Mouse (Mus musculus) adrenal gland, postnatal 25 days (tissue): ENCODE data around the gene Cdh6. TPM values are rescaled to one million over a fixed set of nuclear protein-coding genes. Genes with fewer than 3 reads are reported as not detected.
A peak's percentile ranks its signal among the peaks of the same experiment; 100 is the strongest.

Source experiments
- DNase-seq: peaks from one replicate; pipeline ENCODE4 v3.0.0; 2021; ENCODE audit warnings: mixed read lengths
- total RNA-seq: library from RNA; stranded (reverse); gene quantifications from 2 replicates; pipeline ENCODE4 v1.2.3, GENCODE M21; 2021

The Cdh6 gene
- total RNA-seq, 1 experiment from 2014 or later: 23.2 TPM

GRCm38 (mm10) chr15:13155820-13156219, 17.7 kb downstream of the Cdh6 start:
- no peak for DNase-seq

- DNase-seq: no peak
Measured at GRCm38 (mm10) chr15:13155418-13155817, 18.1 kb downstream of the Cdh6 start.

- DNase-seq: no peak
Measured at GRCm38 (mm10) chr15:13141983-13142382, 31.5 kb downstream of the Cdh6 start.

GRCm38 (mm10) chr15:13139662-13140061, 33.8 kb downstream of the Cdh6 start:
- no peak for DNase-seq

GRCm38 (mm10) chr15:13137166-13137565, 36.3 kb downstream of the Cdh6 start:
- no peak for DNase-seq

- peak; percentile 8 for DNase-seq
Measured at GRCm38 (mm10) chr15:13134086-13134485, 39.4 kb downstream of the Cdh6 start.

GRCm38 (mm10) chr15:13133370-13133769, 40.1 kb downstream of the Cdh6 start:
- DNase-seq: no peak

- no peak for DNase-seq
Measured at GRCm38 (mm10) chr15:13132493-13132892, 41.0 kb downstream of the Cdh6 start.

GRCm38 (mm10) chr15:13130246-13130645, 43.2 kb downstream of the Cdh6 start:
- no peak for DNase-seq

- no peak for DNase-seq
Measured at GRCm38 (mm10) chr15:13100341-13100740, 73.1 kb downstream of the Cdh6 start.

GRCm38 (mm10) chr15:13097861-13098260, 75.6 kb downstream of the Cdh6 start:
- DNase-seq: no peak

GRCm38 (mm10) chr15:13095406-13095805, 78.1 kb downstream of the Cdh6 start:
- DNase-seq: no peak

- DNase-seq: no peak
Measured at GRCm38 (mm10) chr15:13094881-13095256, 78.6 kb downstream of the Cdh6 start.

- no peak for DNase-seq
Measured at GRCm38 (mm10) chr15:13093954-13094880, 79.3 kb downstream of the Cdh6 start.

- DNase-seq: no peak
Measured at GRCm38 (mm10) chr15:13092064-13092463, 81.4 kb downstream of the Cdh6 start.

GRCm38 (mm10) chr15:13088504-13089058, 84.9 kb downstream of the Cdh6 start:
- DNase-seq: peak; percentile 35

GRCm38 (mm10) chr15:13084746-13085145, 88.7 kb downstream of the Cdh6 start:
- peak; percentile 29 for DNase-seq

- DNase-seq: peak; percentile 20
Measured at GRCm38 (mm10) chr15:13076908-13077669, 96.4 kb downstream of the Cdh6 start.

GRCm38 (mm10) chr15:13074047-13074446, 99.4 kb downstream of the Cdh6 start:
- no peak for DNase-seq

- DNase-seq: no peak
Measured at GRCm38 (mm10) chr15:13068213-13068516, 105.3 kb downstream of the Cdh6 start.

- no peak for DNase-seq
Measured at GRCm38 (mm10) chr15:13067429-13068212, 105.9 kb downstream of the Cdh6 start.

- no peak for DNase-seq
Measured at GRCm38 (mm10) chr15:13066765-13067164, 106.7 kb downstream of the Cdh6 start.
